Mouse (Mus musculus) lung, postnatal 4 days (tissue): ENCODE data around the gene Pafah2.

ENCODE experiments used
- DNase-seq, 2 experiments: peaks; one replicate each; pipeline ENCODE4 v3.0.0; 2021

Gene Pafah2

DNA sequence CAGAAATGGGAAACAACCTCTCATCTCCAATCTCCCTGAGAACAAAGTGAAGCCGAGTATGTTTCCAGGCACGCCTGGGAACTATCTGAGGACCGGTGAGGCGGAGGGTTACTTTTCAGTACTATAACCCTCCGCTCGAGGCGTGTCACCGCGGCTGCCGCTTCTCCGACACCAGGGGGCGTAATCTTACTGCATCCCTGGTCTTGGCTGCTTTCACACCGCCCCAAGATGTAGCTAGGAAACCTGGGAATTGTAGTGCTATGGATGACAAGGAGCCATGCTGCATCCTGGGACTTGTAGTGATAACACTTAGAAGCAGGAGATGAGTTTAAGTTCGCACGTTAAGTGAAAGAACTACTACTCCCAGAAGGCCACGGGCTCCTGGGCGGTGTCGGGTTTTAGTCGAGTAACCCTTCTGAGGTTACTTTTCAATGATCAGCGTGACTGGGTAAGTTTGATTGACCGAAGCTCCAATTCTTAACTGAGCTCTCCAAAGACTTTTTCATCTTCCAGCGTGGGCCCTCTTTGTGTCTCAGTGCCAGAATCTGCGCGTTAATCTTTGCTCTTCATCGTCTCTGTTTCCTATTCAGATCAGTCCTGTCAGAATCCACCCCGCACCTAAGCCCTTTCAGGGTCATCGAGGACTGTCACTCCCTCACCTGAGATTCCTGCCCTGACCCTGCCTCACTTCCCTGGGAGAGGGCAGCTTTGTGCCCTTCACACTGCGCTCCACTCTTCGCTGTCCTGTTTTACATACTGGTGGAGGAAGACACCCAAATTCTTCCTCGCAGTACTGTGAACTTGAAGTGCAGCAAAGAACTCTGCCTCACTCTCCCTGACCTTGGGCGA lies at the start of gene Pafah2:
Pafah2 (plus strand) TSS at position 344 of the 849 bp plus-strand sequence.
- peak; percentile 94 to 95 for DNase-seq

DNA sequence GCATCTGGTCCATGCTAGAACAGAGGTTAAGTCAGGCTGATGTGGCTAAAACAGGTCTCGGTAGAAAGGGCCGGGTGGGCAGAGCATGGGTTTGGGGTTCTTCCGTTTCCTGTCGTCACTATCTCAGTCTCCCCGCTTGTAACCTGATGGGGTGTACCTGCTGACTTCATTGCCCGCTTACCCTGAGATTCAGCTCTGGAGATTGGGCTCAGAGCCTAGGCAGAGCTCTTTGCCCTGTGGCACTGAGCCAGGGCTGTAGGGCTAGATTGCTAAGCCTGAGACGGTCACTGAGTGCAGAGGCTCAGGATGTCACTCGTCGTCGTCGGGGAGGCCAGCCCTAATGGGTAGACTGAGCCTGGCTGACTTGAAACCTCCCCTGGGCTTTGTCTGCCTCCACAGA lies 48.0 kb upstream of the Pafah2 start:
- DNase-seq = peak; percentile 21 to 52

DNA sequence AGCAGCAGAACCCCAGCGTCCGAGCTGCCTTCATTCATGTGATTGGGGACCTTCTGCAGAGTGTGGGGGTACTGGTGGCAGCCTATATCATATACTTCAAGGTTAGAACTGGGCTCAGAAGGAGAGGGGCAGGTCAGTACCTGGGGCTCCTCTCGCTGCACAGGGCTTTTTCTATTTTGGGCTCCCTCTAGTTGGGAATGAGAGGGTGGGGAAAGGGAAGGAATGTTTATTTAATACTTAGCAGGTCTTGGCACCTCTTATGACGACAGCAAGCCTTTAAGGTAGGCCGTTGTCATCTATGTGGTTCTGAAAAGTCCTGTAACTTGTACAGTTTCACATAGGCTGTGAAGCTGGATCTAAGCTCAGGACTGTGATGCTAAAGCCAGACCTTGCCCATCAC lies 47.6 kb upstream of the Pafah2 start:
- no peak for DNase-seq

DNA sequence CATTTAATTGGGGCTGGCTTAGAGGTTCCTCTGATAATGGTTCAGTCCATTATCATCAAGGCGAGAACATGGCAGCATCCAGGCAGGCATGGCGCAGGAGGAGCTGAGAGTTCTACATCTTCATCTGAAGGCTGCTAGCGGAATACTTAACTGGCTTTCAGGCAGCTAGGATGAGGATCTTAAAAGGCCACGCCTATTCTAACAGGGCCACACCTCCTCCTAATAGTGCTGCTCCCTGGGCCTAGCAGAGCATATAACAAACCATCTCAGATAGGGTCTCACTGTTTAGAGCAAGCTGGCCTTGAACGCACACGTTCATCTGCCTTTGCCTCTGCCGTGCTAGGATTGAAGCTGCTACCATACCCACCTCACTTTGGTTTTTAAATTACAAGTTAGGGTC lies 46.3 kb upstream of the Pafah2 start:
- no peak for DNase-seq

DNA sequence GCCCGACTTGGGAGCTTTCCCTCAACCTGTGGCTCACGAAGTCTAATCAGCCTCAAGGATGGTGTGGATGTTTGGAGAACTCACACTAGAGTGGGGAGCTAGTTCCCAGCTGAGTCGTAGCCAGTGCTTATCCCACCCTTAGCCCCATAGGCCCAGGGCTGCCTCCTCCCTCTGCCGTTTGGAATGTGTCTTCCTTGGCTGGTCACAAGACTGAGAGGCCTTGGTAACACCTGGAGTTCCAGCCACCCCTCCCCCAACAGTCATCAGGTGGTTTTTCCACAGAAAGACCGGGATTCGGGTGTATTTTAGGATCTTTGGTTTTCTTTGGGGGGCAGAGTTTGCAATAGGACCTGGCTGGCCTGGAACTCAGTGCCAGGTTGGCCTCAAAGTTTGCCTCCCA lies 45.5 kb upstream of the Pafah2 start:
- DNase-seq = no peak

DNA sequence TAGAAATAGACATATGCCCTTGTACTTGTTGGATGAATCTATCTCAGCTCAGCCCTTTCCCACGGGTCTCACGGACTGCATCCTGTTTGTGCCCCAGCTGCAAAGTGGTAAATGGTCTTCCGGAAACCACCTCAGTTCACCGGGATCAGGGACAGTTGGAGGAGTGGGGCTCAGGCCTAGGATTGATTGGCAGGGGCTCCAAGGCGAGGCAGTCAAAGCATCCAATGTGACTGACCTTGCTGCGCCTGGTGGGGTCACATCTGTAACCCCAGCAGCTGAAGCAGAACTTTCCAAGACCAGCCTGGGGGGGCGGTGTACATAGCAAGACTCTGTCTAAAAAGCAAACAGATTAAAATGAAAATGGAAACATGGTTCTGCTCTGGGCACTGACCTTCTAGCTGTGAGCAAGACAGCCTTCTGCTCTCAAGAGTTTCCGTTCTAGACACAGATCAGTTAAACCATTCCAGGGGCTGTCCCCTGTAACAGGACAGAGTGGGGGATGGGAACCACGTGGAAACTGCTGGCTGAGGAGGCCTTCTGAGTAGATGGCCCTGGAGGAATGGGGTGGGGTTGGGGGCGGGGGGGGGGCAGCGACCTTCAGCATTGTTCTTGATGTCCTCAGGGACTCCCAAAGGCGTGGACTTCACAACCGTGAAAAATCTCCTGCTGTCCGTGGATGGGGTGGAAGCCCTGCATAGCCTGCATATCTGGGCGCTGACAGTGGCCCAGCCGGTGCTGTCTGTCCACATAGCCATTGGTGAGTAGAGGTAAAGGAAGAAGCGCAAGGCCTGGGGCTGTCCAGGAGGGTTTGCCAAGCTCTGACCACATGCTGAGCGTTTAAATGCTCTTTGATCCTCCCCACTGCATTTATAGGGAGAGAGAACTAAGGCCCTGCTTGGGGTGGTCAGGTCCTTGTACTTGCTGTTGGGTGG lies 44.5 kb upstream of the Pafah2 start:
- no peak for DNase-seq

DNA sequence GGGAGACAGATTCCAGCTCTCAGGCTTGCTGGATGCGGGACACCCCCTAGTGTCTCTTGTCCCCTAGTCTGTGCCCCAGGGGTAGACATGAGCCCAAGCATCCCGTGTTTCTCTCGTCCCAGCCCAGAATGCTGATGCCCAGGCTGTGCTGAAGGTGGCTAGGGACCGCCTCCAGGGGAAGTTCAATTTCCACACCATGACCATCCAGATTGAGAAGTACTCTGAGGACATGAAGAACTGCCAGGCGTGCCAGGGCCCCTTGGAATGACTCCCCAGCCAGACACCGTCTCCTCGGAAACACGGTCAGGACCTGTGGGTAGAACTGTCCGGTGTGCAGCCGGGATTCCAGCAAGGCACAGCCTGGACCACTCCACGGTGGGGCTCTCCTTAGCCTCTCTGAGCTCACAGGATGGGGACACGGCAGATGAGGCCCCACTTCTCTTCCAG lies 43.8 kb upstream of the Pafah2 start:
- no peak for DNase-seq

DNA sequence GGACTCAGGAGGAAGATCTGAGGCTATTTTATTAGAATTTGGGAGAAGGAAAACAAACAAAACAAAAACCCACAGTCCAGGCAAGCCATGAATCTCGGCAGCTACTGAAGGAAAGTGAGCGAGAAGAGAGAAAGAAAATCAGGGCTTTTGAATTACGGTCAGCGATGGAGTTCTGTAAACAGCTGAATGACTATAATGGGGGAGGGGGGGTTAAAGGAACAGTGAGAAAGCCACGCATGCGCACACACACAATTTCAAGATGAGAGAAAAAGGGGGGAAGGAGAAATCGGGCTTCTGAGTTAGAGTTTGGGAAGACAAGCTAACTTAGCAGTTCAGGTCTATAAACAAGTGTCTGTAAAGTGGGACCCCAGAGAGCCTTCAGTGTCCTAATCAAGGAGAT lies 43.2 kb upstream of the Pafah2 start:
- no peak for DNase-seq

DNA sequence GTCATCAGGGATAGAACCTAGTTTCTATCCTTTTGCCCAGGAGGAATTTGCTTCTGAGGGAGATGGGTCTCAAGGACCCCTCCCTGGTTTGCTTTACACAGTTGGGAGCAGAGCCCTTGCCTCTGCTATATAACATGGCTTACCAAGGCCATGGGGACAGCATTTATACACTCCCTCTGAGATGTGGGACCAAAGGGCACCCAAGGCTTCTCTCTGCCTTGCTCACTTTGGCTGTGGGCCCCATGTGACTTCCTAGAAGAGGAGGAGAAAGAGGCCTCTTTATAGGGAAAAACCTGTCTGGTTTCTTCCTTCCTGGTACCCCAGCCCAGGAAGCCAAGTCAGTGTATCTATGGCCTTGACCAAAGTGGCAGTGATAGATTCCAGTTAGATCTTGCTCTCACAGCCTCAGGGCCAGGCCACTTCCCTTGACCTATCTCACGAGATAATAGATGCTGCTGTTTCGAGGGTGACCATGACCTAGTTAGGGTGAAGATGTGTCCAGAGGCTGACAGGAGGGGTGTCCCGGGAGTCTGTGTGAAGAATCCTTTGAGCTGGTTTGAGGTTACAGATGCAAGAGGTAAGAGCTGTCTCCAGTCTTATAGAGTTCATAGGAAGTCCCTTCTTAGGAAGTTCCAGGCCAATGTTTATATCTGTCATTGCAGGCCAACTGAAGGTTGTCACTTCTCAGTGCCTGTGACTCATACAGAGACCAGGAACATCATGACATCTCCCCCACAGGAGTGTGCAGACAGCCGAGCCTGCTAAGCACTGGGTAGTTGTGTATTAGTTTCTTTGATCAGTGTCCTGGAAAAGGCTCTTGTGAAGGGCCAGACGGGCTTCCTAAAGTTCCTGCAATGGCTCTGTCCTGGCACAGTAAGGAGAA lies 42.4 kb upstream of the Pafah2 start:
- DNase-seq = no peak

DNA sequence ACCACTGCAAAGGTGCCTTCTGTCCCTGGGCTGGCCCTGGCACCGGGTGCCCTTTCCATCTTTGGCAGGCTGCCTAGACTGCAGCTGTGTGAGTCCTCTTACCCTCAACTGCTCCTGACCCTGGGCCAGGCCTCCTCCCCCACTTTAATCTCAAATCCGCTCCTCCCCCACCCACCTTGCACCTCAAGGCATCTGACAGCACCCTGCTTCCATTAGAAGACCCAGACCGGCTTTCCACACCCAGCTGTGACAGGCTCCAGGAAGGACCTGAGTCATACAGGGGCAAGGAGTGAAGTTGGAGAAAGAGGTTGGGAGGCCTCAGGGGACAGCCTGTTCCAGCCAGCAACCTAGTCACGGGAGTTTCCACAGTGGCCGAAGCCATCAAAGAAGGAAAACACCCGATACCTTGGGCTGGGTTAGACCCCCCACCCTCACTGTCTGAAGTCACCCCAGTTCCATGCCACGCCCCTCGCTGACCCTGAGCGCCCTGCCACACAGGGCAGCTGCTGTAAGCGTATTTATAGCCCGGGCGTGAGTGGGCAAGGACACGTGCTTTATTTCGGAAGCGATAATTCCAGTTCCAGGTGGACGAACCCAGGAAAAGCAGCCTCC lies 40.2 kb upstream of the Pafah2 start:
- DNase-seq = peak; percentile 60 to 75

DNA sequence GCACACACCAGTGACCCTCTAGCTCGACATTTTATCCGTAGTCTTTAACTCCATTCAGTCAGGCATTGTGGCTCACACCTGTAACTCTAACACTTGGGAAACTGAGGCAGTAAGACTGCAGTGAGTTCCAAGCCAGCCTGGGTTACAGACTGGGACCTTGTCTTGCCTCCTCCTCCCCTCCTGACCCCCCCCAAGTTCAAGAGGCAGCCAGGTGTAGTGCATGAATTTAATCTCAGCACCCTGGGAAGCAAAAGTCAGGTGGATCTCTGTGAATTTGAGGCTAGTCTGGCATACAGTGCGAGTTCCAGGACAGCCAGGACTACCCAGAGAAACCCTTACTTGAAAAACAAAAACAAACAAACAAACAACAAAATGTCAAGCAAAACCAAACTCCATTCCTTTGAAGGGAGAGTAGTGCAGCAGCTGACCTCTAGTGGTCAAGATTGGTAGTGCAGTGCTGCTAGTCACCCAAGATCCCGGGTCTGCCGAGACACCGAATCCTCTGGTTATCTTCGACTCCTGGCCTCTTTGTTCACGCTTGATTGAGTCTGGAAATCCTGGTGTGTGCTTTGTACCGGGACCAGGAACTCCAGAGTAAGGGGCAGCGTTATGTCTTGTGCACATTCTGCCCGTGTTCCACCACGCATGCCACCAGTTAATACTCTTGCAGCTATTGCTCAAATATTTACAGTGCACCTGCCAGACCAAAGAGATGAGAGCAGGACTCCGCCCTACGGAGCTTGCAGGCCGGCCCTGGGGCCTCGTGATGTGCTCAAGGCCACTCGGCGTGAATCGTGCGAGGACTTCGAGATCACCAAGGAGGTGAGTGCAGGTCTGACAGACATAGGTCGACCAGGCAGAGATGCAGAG lies 39.3 kb upstream of the Pafah2 start:
- DNase-seq = peak; percentile 75 to 80

DNA sequence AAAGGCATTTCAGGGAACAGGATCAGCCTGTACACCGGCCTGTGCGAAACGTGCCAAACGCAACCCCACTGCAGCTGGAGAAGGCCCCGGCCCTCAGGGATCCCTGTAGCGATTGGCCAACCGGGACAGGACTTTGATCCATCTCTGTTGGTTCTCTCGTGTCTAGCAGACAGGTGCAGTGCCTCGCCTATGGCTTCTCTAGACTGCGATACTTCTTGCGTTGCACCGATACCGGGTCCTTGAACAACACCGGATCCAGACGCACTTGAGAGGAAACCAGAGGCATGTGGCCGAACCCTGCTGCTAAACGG lies 38.7 kb upstream of the Pafah2 start:
- DNase-seq = no peak

DNA sequence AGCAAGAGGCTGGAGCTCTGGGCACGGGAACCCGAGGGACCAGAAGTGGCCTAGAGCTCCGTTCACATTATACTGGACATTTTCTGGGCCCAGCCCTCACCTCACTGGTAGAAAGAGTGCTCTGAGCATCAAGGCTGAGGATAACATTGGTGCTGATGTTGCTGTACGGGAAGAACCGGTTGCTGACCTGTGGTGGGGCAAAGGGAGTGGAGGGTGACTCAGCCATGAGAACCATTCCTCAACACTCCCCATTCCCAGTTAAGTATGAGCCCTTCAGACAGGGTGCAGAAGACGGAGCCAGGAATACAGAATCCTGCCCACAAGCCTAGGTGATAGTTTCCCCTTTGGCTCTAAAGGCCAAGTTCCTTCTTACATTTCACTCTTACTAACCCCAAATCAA lies 36.5 kb upstream of the Pafah2 start:
- DNase-seq = no peak

DNA sequence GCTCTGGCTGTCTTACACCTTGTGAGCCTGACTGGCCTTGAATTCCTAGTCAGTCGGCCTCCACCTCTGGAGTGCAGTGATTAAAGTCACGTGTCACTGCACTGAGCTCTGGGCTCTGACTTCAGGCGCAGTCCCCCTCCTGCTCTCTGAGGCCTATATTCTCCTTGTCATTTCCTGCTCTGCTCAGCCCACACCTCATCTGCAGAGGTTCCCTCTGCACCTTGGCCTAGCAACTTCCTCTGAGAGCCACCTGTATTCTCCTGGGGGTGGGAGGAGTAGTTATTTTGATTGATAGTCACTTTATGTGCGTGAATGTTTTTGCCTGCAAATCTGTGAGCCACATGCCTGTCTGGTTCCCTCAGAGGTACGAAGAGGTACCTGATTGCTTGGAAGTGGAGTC lies 34.9 kb upstream of the Pafah2 start:
- no peak for DNase-seq

DNA sequence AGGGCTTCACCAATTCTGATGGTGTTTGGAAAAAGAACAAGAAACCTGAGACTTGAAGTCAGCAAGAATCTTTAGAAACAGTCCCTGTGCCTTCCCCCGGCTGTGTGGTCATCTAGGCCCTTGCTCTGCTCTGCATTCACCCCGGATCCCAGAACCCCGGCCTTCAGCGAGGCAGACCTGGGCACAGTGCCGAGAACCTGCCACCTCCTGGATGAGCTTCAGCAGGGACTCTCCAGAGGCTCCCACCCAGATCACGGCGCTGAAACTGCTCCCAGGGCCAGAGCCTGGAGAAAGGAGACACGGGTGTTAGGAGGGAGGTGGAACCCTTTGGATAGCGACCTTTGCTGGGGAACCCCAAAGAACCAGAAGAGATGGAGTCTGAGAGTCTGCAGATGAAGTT lies 34.0 kb upstream of the Pafah2 start:
- no peak for DNase-seq

DNA sequence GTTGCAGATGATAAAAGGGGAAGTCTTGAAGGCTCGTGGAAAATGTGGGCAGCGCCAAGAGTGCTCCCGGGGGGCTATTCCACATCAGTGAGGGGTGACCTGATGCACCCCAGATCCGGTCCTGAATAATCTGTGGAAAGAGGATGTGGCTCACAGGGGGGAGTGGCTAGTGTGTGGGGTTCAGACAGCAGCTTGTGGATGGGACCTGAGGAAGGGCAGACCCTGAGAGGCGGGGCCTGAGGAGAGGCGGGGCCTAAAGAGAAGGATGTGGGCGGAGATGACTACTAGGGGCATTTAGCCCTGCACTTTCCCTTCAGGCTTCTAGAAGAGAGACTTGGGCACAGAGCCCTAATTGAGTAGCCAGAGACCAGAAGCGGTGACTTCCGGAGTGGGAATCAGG lies 33.5 kb upstream of the Pafah2 start:
- DNase-seq = peak; percentile 48 to 57

DNA sequence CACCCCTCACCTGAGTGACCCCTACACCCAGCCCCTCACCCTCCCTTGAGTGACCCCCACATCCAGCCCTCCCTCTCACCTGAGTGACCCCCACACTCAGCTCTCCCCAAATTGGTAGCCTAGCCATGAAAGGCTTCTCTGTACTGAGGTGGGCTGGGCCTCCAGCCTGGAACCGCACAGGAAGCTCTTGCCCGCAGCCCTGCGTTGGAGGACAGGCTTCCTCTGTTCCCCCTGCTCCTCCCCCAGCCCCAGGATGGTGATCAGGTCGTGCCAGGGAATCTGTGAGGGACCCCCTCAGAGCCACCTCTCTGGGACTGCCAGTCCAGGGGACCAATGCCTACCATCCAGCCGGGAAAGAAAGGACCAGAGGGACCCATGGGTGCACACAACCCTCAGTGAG lies 30.8 kb upstream of the Pafah2 start:
- DNase-seq = no peak

DNA sequence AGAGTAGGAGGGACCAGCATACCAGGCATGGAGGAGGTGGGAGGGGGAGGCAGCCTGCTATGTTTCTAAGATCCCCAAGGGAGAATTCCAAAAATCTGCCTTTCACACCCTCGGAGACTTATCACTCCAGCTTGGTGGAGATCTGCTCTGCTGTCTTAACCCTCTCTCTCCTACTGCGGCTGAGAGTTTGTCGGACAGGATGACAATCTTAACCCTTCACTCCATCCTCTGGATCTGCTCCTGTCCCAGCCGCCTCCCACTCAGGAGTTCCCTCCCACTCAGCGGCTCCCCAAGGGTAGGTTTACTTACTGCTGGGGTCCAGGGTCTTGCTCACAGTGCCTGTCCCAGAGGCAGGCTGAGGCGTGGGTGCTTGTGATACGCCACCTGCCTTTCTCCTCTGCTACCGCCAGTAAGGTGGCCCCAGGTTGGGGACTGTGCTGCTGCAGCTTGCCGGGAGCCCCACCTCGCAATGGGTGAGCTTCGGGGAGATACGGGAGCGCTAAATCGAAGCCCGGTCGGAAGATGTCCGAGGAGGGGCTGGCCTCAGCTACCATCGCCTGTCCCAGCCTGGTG lies 25.4 kb upstream of the Pafah2 start:
- no peak for DNase-seq

DNA sequence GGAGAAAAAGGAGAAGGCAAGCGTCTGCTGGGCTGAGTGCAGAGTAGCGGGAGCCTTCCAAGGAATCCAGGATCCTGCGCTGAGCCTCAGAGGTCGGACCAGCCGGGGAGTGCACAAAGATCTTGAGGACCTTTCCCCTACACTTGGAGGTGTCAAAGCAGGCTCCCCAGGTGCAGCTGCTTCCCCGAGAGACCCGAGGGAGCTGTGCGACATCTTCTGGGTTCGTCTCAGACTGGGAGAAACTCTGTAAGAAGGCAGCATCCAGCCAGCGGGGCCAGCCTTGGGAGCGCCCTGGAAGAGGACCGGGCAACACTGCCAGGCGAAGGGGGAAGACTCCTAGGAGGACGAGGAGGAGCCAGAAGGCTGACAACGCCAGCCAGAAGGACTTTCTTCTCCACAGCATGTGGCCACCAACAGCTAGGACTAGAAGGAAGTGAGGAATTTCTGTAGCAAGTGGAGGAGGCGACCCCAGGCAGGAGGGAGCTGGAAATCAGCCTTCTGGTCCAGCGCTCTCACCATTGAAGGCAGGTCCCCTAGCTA lies 24.7 kb upstream of the Pafah2 start:
- no peak for DNase-seq

DNA sequence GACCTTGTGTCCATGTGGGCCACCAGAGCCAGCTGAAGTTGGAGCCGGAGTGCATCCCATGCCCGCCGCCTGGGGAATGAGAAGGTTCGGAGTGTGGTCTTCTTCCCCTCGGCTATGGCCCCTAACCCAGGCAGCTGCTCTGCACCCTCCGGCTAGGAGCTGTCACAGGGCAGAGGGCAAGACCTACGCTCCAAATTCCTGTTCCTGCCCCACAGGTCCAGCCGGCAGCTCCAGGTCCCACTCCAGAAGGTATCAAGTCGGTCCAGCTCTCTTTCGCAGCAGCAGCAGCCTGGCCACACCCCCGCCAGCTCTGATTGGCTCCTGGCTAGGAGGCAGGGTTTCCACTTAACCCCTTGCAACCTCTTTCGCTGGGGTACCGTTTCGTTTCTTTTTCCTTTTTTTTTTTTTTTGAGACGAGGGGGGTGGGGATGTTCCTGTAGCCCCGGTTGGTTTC lies 23.8 kb upstream of the Pafah2 start:
- peak; percentile 80 to 85 for DNase-seq

DNA sequence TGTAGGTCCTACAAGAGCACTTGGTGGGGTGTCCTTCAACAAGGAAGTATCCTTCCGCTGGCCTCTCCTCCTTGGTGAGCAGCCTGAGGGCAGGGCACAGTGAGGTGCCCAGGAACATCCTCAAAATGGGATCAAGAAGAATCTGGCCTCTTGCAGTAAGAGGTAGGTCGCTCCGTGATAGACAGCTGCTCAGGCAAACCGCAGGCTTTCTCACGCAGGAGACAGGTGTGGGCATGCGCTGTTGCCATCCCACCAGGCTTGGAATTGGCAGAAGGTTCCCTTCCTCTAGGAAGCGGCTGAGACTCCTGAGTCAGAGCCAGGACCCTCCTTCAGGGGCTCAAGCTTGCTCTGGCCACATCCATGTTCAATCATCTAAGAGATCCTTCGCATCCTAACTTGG lies 22.8 kb upstream of the Pafah2 start:
- no peak for DNase-seq
